ENCODE assay signal across 22 mouse cellular contexts in genomic region chr1:92033463-92033862, GRCm38 (mm10).
DNase-seq lines count a peak whose midpoint lies in the region; ATAC-seq lines count a peak whose summit lies in the region.
"Had no signal": no experiment of that assay in that cellular context is flagged by ENCODE, and none has a peak within 500 bp of the region (broad histone marks: within the 10 kb centered on the region; RNA-seq: fewer than 3 reads in every experiment).

No protein-coding gene starts in this region.

- H3K36me3 ChIP-seq in forebrain, embryonic 16.5 days (ENCODE audit: control insufficient read depth, insufficient read depth): no peaks in the 10 kb centered on the region
- H3K36me3 ChIP-seq in forebrain, embryonic 10.5 days (replicated peaks): peaks cover 25% of the 10 kb centered on the region
- H3K36me3 ChIP-seq in midbrain, embryonic 11.5 days (ENCODE audit: control insufficient read depth, insufficient read depth, low read length): no peaks in the 10 kb centered on the region
- H3K36me3 ChIP-seq in midbrain, embryonic 10.5 days: peaks cover 23% of the 10 kb centered on the region
- H3K36me3 ChIP-seq: hindbrain, embryonic 15.5 days had no signal

- H3K9me3 ChIP-seq in forebrain, embryonic 16.5 days (ENCODE audit: control insufficient read depth, low read length): no peaks in the 10 kb centered on the region
- no peaks in the 10 kb centered on the region; the same call in 1 of the 2 replicates for H3K9me3 ChIP-seq in forebrain, embryonic 10.5 days
- H3K9me3 ChIP-seq in midbrain, embryonic 11.5 days (ENCODE audit: control insufficient read depth, low read length): no peaks in the 10 kb centered on the region
- H3K9me3 ChIP-seq in midbrain, embryonic 10.5 days (replicated peaks): 0 out of 2 replicates have a peak, but pooled peaks cover 4% of the 10 kb centered on the region
- H3K9me3 ChIP-seq: embryonic facial prominence, embryonic 13.5 days; heart, embryonic 12.5 days; hindbrain, embryonic 10.5 days; hindbrain, embryonic 15.5 days had no signal

- H3K27ac ChIP-seq in forebrain, embryonic 16.5 days (ENCODE audit: low read length): no peak overlapping the region
- H3K27ac ChIP-seq in forebrain, embryonic 10.5 days: no peak overlapping the region
- no peak overlapping the region for H3K27ac ChIP-seq in midbrain, embryonic 11.5 days (ENCODE audit: low read depth, low read length)
- no peak overlapping the region for H3K27ac ChIP-seq in midbrain, embryonic 10.5 days (replicated peaks)
- H3K27ac ChIP-seq: embryonic facial prominence, embryonic 13.5 days; hindbrain, embryonic 10.5 days; hindbrain, embryonic 15.5 days had no signal

- no peak overlapping the region for H3K9ac ChIP-seq in forebrain, embryonic 16.5 days (replicated peaks; ENCODE audit: low read depth, low read length)
- no peak overlapping the region for H3K9ac ChIP-seq in midbrain, embryonic 11.5 days (ENCODE audit: low read length)
- H3K9ac ChIP-seq: embryonic facial prominence, embryonic 13.5 days; heart, embryonic 12.5 days; hindbrain, embryonic 15.5 days had no signal

- ATAC-seq in forebrain, embryonic 16.5 days: 0 out of 2 replicates have a peak, but pooled peaks have one; percentile 40
- no peak for ATAC-seq in midbrain, embryonic 11.5 days (ENCODE audit: low FRiP score)
- ATAC-seq: activated CD4-positive, CD25-positive, alpha-beta regulatory T cell, adult 4 months; inflammation-experienced regulatory T-cells, adult 6 months; intestine, postnatal 0 days; Patski had no signal

- whole genome bisulfite sequencing in forebrain, embryonic 16.5 days: 63% methylated on average over 7 of the region's 7 CpGs
- 90% methylated on average over 7 of the region's 7 CpGs for WGBS in forebrain, embryonic 10.5 days
- WGBS in midbrain, embryonic 11.5 days: 95% methylated on average over 7 of the region's 7 CpGs
- 86% methylated on average over 7 of the region's 7 CpGs for WGBS in midbrain, embryonic 10.5 days

- no peak overlapping the region for H3K4me2 ChIP-seq in forebrain, embryonic 16.5 days (ENCODE audit: low read length)
- H3K4me2 ChIP-seq in midbrain, embryonic 11.5 days: no peak overlapping the region
- H3K4me2 ChIP-seq: embryonic facial prominence, embryonic 13.5 days; heart, embryonic 12.5 days; hindbrain, embryonic 15.5 days had no signal

- intact Hi-C loops in heart, postnatal 10 days (cut with DNase I): no loop called here

- H3K4me1 ChIP-seq in forebrain, embryonic 16.5 days (replicated peaks; ENCODE audit: control insufficient read depth, insufficient read depth, low read length): no peaks in the 10 kb centered on the region; the same call in 1 of the 2 replicates
- H3K4me1 ChIP-seq in forebrain, embryonic 10.5 days: peaks cover 26% of the 10 kb centered on the region
- peaks cover 2% of the 10 kb centered on the region; the same call in 1 of the 2 replicates for H3K4me1 ChIP-seq in midbrain, embryonic 11.5 days (ENCODE audit: control insufficient read depth, insufficient read depth, low read length)
- H3K4me1 ChIP-seq in midbrain, embryonic 10.5 days: peaks cover 15% of the 10 kb centered on the region

- no peak overlapping the region for H3K4me3 ChIP-seq in forebrain, embryonic 16.5 days (replicated peaks; ENCODE audit: low read length)
- no peak overlapping the region for H3K4me3 ChIP-seq in forebrain, embryonic 10.5 days
- no peak overlapping the region for H3K4me3 ChIP-seq in midbrain, embryonic 11.5 days (ENCODE audit: low read depth, low read length)
- no peak overlapping the region for H3K4me3 ChIP-seq in midbrain, embryonic 10.5 days
- H3K4me3 ChIP-seq: embryonic facial prominence, embryonic 13.5 days; heart, embryonic 12.5 days; hindbrain, embryonic 10.5 days; hindbrain, embryonic 15.5 days had no signal

- DNase-seq in forebrain, embryonic 10.5 days (ENCODE audit: extremely low spot score, low spot score): no peak
- peak; percentile 93 for DNase-seq in heart, adult 11 months
- DNase-seq in heart, postnatal 10 days: no peak
- peak; percentile 77 for DNase-seq in midbrain, embryonic 11.5 days (ENCODE audit: low spot score, missing footprints)
- DNase-seq in midbrain, embryonic 10.5 days (ENCODE audit: low spot score): no peak
- DNase-seq in lung, postnatal 36 days: no peak
- DNase-seq: adrenal gland, postnatal 14 days; cerebellum, adult 18-20 months; cerebellum, adult 9-11 months; cerebellum, postnatal 36 days; gastrocnemius, postnatal 36 days; kidney, adult 8-10 months had no signal

- H3K27me3 ChIP-seq in forebrain, embryonic 16.5 days (replicated peaks; ENCODE audit: control insufficient read depth, insufficient read depth, low read length): no peaks in the 10 kb centered on the region
- H3K27me3 ChIP-seq in forebrain, embryonic 10.5 days (ENCODE audit: poor library complexity, severe bottlenecking): no peaks in the 10 kb centered on the region
- no peaks in the 10 kb centered on the region for H3K27me3 ChIP-seq in midbrain, embryonic 11.5 days (ENCODE audit: control insufficient read depth, insufficient read depth, low read length)
- H3K27me3 ChIP-seq in midbrain, embryonic 10.5 days (ENCODE audit: low read depth, poor library complexity, severe bottlenecking): no peaks in the 10 kb centered on the region
- H3K27me3 ChIP-seq: CH12.LX; embryonic facial prominence, embryonic 13.5 days; heart, embryonic 12.5 days; hindbrain, embryonic 15.5 days; Patski had no signal

Comparison
In these comparisons a context has a peak if more than half of its experiments do, and no peak if none do; other contexts are left out.
1. DNase-seq: peak in heart, adult 11 months (single experiment) and midbrain, embryonic 11.5 days (single experiment); none in forebrain, embryonic 10.5 days (single experiment), heart, postnatal 10 days (0 of 2), midbrain, embryonic 10.5 days (single experiment) and lung, postnatal 36 days (single experiment).